Mouse (Mus musculus): Measurements from ENCODE around the gene Slc26a10.
"Not testable (repeated sequence)": the region's sequence is repeated elsewhere in the genome, so short reads cannot be mapped to it uniquely, and the experiment has no call there.

Gene Slc26a10

GRCm38 (mm10) chr10:127162771-127163261 lies 17.6 kb downstream of the Slc26a10 start:
- peak in 1 of 2 experiments; percentile 7 for DNase-seq (ENCODE audit: low spot score in 2 of 2)

- no peak for DNase-seq (ENCODE audit: low spot score in 2 of 2)
Observed at GRCm38 (mm10) chr10:127160728-127161127, 19.7 kb downstream of the Slc26a10 start.

- DNase-seq (ENCODE audit: low spot score in 2 of 2), result no peak
Observed at GRCm38 (mm10) chr10:127160081-127160480, 20.4 kb downstream of the Slc26a10 start.

GRCm38 (mm10) chr10:127158471-127158870 lies 22.0 kb downstream of the Slc26a10 start:
- DNase-seq (ENCODE audit: low spot score in 2 of 2), result no peak

- DNase-seq (ENCODE audit: low spot score in 2 of 2), result no peak
Observed at GRCm38 (mm10) chr10:127156511-127156910, 23.9 kb downstream of the Slc26a10 start.

GRCm38 (mm10) chr10:127156089-127156488 lies 24.4 kb downstream of the Slc26a10 start:
- DNase-seq (ENCODE audit: low spot score in 2 of 2), result no peak

- DNase-seq (ENCODE audit: low spot score in 2 of 2), result no peak
Observed at GRCm38 (mm10) chr10:127154652-127155051, 25.8 kb downstream of the Slc26a10 start.

- no peak for DNase-seq (ENCODE audit: low spot score in 2 of 2)
Observed at GRCm38 (mm10) chr10:127154241-127154640, 26.2 kb downstream of the Slc26a10 start.

- DNase-seq (ENCODE audit: low spot score in 2 of 2), result no peak
Observed at GRCm38 (mm10) chr10:127153323-127153722, 27.1 kb downstream of the Slc26a10 start.

GRCm38 (mm10) chr10:127152556-127152955 lies 27.9 kb downstream of the Slc26a10 start:
- DNase-seq (ENCODE audit: low spot score in 2 of 2), result not testable (repeated sequence)

- not testable (repeated sequence) for DNase-seq (ENCODE audit: low spot score in 2 of 2)
Observed at GRCm38 (mm10) chr10:127151233-127151632, 29.2 kb downstream of the Slc26a10 start.

- no peak for DNase-seq (ENCODE audit: low spot score in 2 of 2)
Observed at GRCm38 (mm10) chr10:127150471-127150872, 30.0 kb downstream of the Slc26a10 start.

- no peak for DNase-seq (ENCODE audit: low spot score in 2 of 2)
Observed at GRCm38 (mm10) chr10:127147135-127147534, 33.3 kb downstream of the Slc26a10 start.

- DNase-seq (ENCODE audit: low spot score in 2 of 2), result no peak
Observed at GRCm38 (mm10) chr10:127145303-127145702, 35.1 kb downstream of the Slc26a10 start.

GRCm38 (mm10) chr10:127144536-127144935 lies 35.9 kb downstream of the Slc26a10 start:
- no peak for DNase-seq (ENCODE audit: low spot score in 2 of 2)

- no peak for DNase-seq (ENCODE audit: low spot score in 2 of 2)
Observed at GRCm38 (mm10) chr10:127143228-127143627, 37.2 kb downstream of the Slc26a10 start.

GRCm38 (mm10) chr10:127141500-127141899 lies 38.9 kb downstream of the Slc26a10 start:
- no peak for DNase-seq (ENCODE audit: low spot score in 2 of 2)

GRCm38 (mm10) chr10:127140971-127141370 lies 39.5 kb downstream of the Slc26a10 start:
- no peak for DNase-seq (ENCODE audit: low spot score in 2 of 2)

GRCm38 (mm10) chr10:127138328-127139141 lies 41.9 kb downstream of the Slc26a10 start:
- DNase-seq (ENCODE audit: low spot score in 2 of 2), result no peak

- DNase-seq (ENCODE audit: low spot score in 2 of 2), result no peak
Observed at GRCm38 (mm10) chr10:127137896-127138295, 42.5 kb downstream of the Slc26a10 start.

GRCm38 (mm10) chr10:127136510-127136909 lies 43.9 kb downstream of the Slc26a10 start:
- DNase-seq (ENCODE audit: low spot score in 2 of 2), result no peak

GRCm38 (mm10) chr10:127135118-127135836 lies 45.2 kb downstream of the Slc26a10 start:
- no peak for DNase-seq (ENCODE audit: low spot score in 2 of 2)
